Comparison of ENCODE assay signal across 8 mouse cellular contexts in genomic region chr15:85670789-85671700, GRCm38 (mm10).
DNase-seq lines count a peak whose midpoint lies in the region; ATAC-seq and TF ChIP-seq lines count a peak whose summit lies in the region.

No protein-coding gene starts in this region.

- peak; percentile 37 for ATAC-seq in embryonic facial prominence, embryonic 12.5 days (ENCODE audit: insufficient number of reproducible peaks, insufficient read depth, low FRiP score, low TSS enrichment)
- ATAC-seq in kidney, embryonic 14.5 days (ENCODE audit: low FRiP score, low TSS enrichment) = peak; percentile 78

- peak; percentile 88 for DNase-seq in layer of hippocampus, adult 11-12 months (ENCODE audit: low spot score)
- no peak for DNase-seq in layer of hippocampus, adult 9-10 months (ENCODE audit: low spot score)
- DNase-seq in heart, adult 9 months (ENCODE audit: low spot score in 2 of 2) = peak; percentile 93
- peak; percentile 55 for DNase-seq in liver
- peak; percentile 77 for DNase-seq in testis, postnatal 14 days (ENCODE audit: low spot score)

- H3ac ChIP-seq in myocyte (ENCODE audit: control insufficient read depth, insufficient read length) = peak overlapping the region; percentile 99

- H3K4me1 ChIP-seq in embryonic facial prominence, embryonic 12.5 days = peaks cover 17% of the 10 kb centered on the region; the same call in 1 of the 2 replicates
- peaks cover 31% of the 10 kb centered on the region; the same call in 1 of the 2 replicates for H3K4me1 ChIP-seq in kidney, embryonic 14.5 days (ENCODE audit: control insufficient read depth, insufficient read depth, low read length)

- H3K9me3 ChIP-seq in embryonic facial prominence, embryonic 12.5 days = no peaks in the 10 kb centered on the region
- no peaks in the 10 kb centered on the region for H3K9me3 ChIP-seq in kidney, embryonic 14.5 days (ENCODE audit: control insufficient read depth, low read length)

- no peaks in the 10 kb centered on the region for H3K36me3 ChIP-seq in embryonic facial prominence, embryonic 12.5 days
- H3K36me3 ChIP-seq in kidney, embryonic 14.5 days (ENCODE audit: control insufficient read depth, insufficient read depth, low read length) = peaks cover 4% of the 10 kb centered on the region; the same call in 1 of the 2 replicates
- peaks cover 25% of the 10 kb centered on the region for H3K36me3 ChIP-seq in myocyte (ENCODE audit: control insufficient read depth, insufficient read depth)

- H3K9ac ChIP-seq in embryonic facial prominence, embryonic 12.5 days = peak overlapping the region; percentile 88
- H3K9ac ChIP-seq in kidney, embryonic 14.5 days (ENCODE audit: low read depth, low read length) = peak overlapping the region; percentile 97

- H3K79me2 ChIP-seq in myocyte (ENCODE audit: control insufficient read depth, insufficient read depth) = peaks cover 80% of the 10 kb centered on the region

- peak overlapping the region; percentile 83 for H3K4me2 ChIP-seq in embryonic facial prominence, embryonic 12.5 days (replicated peaks)
- peak overlapping the region; percentile 92 for H3K4me2 ChIP-seq in kidney, embryonic 14.5 days (replicated peaks; ENCODE audit: low read depth, low read length)
- peak overlapping the region; percentile 97 for H3K4me2 ChIP-seq in myocyte (ENCODE audit: low read depth)

- peak overlapping the region; percentile 70 for H3K4me3 ChIP-seq in embryonic facial prominence, embryonic 12.5 days
- H3K4me3 ChIP-seq in kidney, embryonic 14.5 days (ENCODE audit: low read length) = peak overlapping the region; percentile 63
- H3K4me3 ChIP-seq in myocyte = peak overlapping the region; percentile 95

- WGBS in embryonic facial prominence, embryonic 12.5 days = under 1% methylated on average over 115 of the region's 141 CpGs
- under 1% methylated on average over 84 of the region's 141 CpGs for WGBS in kidney, embryonic 14.5 days

- H3K27me3 ChIP-seq in embryonic facial prominence, embryonic 12.5 days = peaks cover 85% of the 10 kb centered on the region
- no peaks in the 10 kb centered on the region; the same call in 1 of the 2 replicates for H3K27me3 ChIP-seq in kidney, embryonic 14.5 days (ENCODE audit: control insufficient read depth, insufficient read depth, low read length)
- no peaks in the 10 kb centered on the region for H3K27me3 ChIP-seq in myocyte (ENCODE audit: control insufficient read depth, insufficient read depth, insufficient read length)

- peak overlapping the region; percentile 67 for H3K27ac ChIP-seq in embryonic facial prominence, embryonic 12.5 days
- peak overlapping the region; percentile 90 for H3K27ac ChIP-seq in kidney, embryonic 14.5 days (ENCODE audit: low read depth, low read length)

- TF ChIP-seq POLR2A in myocyte (IDR thresholded peaks at IDR 0.05; ENCODE audit: insufficient read length, low read depth) = peak; percentile 90

TF ChIP-seq in myocyte, 11 proteins besides CTCF, POLR2A, EP300 and RAD21:
- TF ChIP-seq POLR2AphosphoS2 (IDR thresholded peaks at IDR 0.05; ENCODE audit: insufficient read length, low read depth) = peak; percentile 74
- no peak for TF ChIP-seq MAX (IDR thresholded peaks at IDR 0.05; ENCODE audit: low read depth)
- TF ChIP-seq REST (IDR thresholded peaks at IDR 0.05; ENCODE audit: insufficient read depth, insufficient read length) = no peak
- no peak for TF ChIP-seq TCF3 (IDR thresholded peaks at IDR 0.05; ENCODE audit: insufficient read length, low read depth)
- TF ChIP-seq E2F4 (IDR thresholded peaks at IDR 0.05; ENCODE audit: insufficient read depth) = no peak
- TF ChIP-seq TCF12 (IDR thresholded peaks at IDR 0.05; ENCODE audit: insufficient read depth, poor library complexity, severe bottlenecking) = no peak
- TF ChIP-seq MYOD1 (IDR thresholded peaks at IDR 0.05; ENCODE audit: control insufficient read depth in 1 of 3, insufficient read length in 2 of 3, low read depth in 2 of 3) = peak in 1 of 3 experiments; percentile 0
- no peak for TF ChIP-seq USF1 (IDR thresholded peaks at IDR 0.05; ENCODE audit: low read depth)
- no peak for TF ChIP-seq SRF (IDR thresholded peaks at IDR 0.05; ENCODE audit: control insufficient read depth, insufficient read length, low read depth)
- peak in 1 of 3 experiments; percentile 4 for TF ChIP-seq MYOG (IDR thresholded peaks at IDR 0.05; ENCODE audit: control insufficient read depth in 1 of 3, insufficient read depth in 1 of 3, insufficient read length in 2 of 3, low read depth in 2 of 3)
- no peak for TF ChIP-seq CEBPB (IDR thresholded peaks at IDR 0.05; ENCODE audit: insufficient read depth, poor library complexity, severe bottlenecking)
